Mouse (Mus musculus) cerebellum, adult 9-10 months (tissue): ENCODE measurements around the gene Gm49661.

Source experiments
- DNase-seq: peaks from one replicate; pipeline ENCODE4 v3.0.0; 2022

Gm49661 gene

DNA sequence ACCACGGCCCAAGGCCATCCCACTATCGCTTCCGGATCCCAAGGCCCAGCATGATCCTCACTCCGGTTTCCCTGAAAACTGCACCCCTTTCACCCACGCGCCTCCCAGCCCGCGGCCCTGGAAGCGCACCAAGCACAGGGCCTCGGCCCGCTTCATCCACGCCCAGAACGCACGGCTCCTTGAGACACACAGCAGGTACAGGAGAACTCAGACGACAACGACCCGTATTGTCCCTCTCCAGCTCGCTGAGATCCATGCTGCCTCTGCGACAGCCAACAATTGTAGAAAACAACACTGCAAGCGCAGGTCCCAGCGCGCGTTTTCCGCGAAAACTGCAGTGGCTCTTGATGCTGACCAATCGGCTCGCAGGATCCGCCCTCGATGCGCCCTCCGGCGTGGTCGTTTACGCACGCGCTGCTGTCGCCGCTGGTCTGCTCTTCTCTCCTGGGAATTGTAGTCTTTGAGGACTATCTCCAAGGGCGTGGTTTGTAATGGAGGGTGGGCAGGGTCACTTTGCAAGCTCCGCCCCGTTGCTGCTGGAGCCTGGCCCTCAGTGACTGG lies 3.4 kb downstream of the Gm49661 start:
- peak; percentile 96 for DNase-seq

DNA sequence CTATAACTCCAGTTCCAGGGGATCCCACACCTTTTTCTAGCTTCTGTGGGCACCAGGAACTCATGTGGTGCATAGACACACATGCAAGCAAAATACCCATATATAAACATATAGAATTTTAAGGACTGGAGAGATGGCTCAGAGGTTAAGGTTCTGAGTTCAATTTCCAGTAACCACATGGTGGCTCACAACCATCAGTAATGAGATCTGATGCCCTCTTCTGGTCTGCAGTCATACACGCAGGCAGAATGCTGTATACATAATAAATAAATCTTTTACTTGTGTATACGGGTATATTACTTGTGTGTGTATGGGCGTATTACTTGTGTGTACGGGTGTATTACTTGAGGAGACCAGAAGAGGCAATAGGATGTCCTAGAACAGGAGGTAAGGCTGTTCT lies 5.3 kb downstream of the Gm49661 start:
- no peak for DNase-seq

DNA sequence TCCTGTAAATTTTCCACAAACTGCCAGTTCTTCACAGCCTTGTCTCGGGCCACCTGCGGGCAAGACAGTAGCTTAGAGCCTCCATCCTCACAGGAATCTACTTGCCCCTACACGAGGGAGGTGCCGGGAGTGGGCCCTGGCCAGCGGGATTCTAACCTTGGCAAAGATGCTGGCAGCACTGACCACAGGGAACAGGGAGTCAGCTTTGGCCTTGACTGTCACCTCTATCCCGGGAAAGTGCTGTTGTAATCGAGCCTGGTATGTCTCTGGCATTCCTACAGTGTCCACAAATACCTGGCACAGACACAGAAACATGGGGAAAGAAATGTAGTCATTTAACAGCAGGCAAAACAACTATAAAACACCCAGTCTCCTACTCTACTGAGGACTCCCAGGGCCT lies 9.4 kb downstream of the Gm49661 start:
- DNase-seq, result no peak

DNA sequence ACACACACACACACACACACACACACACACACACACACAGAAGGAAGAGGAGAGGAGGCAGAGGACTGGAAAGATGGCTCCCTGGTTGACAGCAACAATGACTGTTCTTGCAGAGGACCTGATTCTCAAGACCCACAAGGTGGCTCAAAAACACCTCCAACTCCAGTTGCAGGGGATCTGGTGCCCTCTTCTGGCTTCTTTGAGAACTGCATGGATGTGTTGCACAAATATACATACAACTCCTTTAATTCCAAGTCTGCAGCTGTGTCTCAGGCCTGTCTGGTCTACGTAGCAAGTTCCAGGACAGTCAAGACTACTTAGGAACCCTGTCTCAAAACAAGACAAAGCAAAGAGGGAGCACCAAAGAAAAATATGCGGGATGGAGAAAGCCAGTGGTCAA lies 12.5 kb downstream of the Gm49661 start:
- peak; percentile 90 for DNase-seq

DNA sequence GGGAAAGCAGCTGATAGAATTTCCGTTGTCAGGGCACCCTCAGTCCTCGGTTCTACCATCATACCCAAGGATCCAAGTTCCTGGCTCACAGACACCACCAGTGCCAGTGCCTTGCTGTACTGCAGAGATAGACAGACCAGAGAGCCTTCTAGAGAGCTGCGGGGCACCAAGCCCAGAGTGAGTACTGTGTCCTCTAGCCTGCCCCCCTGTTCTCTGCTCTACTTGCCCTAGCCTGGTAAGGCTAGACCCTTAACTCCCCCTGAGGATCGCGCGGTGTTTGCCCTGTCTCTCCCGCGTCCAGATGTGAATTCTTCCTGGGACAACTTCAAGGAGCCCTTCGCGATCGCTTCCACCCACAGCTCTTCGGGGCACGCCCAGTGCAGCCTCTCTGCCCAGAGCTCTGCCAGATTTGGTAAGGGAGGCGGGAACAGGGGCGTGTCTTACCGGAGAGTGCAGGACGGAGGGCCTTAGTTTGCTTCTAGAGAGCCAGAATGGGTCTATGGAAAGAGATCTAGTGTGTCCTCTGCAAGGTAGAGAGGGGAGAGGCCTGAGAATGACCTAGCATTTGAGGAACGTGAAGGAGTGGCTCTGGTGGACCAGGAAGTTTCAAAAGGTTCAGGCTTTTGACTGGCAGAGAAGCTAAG lies 16.5 kb downstream of the Gm49661 start:
- DNase-seq, result no peak

DNA sequence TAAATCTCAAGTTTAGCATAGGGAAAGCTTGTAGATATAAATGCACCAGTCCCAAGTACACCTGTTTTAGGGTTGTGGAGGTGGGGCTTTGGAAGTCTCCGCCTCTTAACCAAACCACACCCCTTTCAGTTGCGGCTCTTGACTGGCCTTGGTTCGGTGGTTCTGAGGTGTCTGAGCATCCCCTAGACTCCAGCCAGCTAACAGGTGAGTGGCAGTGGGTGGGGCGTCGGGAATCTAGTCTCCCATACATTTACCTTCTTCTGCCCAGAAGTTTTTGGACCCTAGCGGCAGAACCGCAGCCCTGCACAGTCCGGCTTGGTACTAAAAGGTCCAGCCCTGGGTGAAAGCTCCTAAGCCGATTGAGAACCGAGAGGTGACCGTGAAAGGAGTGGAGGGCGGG lies 19.5 kb downstream of the Gm49661 start:
- DNase-seq, result no peak

DNA sequence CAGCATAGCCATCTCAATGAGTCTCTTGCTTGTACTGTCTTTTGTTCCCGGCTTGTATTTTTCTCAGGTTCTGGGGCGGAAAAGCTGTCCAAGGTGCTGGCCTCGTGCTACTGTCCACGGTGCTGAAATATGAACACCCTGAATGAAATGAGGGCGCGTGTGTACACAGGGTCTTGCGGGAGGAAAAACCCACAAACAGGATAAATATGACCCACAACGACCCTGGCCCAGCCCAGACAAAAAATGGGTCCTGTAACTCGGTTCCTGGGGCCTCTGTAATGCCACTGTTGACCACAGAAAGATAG lies 22.0 kb downstream of the Gm49661 start:
- DNase-seq, result no peak

DNA sequence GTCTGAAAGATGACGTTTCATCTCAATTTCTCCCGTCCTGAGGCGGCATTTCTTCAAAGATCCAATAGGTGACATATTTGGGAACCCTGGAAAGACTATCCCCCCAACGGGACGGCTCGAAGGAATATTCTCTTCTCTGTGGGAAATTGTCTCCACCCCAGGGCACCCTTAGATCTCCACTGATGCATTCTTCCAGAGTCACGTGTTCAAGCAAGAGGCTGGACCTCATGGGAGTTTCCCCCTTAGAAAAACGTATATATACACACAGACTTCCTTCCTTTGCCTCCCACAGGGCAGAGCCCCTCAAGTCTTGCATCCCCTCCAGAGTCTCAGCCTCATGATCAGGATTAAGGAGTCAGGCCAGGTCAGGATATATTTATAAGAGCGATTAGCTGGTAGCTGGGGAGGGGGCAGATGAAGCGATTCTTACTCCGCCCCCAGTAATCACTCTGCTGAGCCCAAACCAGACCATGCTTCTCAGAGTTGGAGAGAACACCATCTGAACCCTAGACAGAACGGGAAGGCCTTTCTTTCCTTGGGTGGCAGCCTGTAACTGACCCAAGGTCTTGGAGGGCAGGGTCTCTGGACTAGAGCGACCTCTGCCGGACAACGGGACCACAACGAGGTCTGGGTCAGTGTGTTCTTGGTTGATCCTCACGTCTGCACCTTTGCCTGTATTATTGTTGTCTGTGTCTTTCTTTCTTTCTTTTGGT lies 22.5 kb downstream of the Gm49661 start, which contains the start of gene Rtbdn:
Gene Rtbdn, plus strand, starts transcription at position 464 of the 713 bp plus-strand sequence.
- DNase-seq, result peak; percentile 82

DNA sequence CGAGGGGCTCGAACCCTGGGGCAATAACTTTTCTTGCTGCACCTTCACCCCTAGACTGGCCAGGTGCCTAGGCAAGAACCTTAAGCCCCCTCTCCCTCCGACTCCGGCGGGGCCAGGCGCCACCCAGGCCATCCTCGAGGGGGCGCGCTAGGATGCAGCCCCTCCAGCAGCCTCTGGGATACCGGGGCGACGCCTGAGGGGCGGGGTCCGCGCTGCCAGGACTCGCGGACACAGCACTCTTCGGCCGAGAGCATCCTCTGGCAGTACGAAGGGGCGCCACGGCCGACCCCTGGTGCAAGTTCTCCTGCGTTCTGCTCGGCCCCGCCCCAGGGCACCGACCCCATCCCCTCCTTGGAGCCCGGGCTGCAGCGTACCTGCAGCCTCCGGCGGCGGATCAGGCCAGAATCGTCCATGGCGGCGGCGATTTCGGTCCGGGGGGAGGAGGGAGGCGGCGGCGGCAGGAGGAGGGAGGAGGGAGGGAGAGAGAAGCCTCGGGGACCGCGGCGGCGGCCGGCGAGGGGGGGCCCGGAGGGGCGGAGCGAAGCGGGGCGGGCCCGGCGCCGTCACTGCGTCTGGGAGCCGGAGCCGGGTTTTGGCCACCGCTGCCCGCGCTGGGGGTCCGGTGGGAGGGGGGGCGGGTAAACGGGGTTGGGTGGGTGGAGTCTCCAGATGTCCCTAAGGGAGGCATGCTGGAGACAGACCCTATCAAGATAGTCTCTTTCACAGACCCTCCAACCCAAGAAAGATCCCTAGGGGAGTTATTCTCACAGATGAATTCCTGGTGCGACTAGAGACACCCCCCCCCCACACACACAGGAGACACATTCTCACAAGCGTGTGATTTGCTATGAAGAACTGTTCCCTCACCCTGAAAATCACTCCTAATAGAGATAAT lies 23.4 kb downstream of the Gm49661 start:
- peak; percentile 78 for DNase-seq

DNA sequence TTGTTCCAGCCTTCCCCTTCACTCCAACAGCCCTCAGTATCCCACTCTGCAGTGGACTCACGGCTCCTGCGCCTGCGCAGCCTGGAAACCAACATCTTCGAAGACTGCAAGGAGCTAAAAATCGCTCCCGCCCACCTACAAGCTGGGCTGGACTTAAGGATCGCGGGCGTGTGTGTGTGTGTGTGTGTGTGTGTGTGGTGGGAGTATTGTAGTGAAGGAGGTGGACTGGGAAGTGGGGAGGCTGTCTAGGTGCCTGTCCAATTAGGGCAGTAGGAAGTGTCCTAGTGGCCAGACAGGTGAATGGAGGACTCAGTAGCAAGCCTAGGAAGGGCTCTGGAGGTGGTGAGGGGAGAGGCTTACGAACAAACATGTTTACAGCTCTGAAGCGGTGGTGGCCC lies 24.0 kb downstream of the Gm49661 start:
- peak; percentile 73 for DNase-seq

DNA sequence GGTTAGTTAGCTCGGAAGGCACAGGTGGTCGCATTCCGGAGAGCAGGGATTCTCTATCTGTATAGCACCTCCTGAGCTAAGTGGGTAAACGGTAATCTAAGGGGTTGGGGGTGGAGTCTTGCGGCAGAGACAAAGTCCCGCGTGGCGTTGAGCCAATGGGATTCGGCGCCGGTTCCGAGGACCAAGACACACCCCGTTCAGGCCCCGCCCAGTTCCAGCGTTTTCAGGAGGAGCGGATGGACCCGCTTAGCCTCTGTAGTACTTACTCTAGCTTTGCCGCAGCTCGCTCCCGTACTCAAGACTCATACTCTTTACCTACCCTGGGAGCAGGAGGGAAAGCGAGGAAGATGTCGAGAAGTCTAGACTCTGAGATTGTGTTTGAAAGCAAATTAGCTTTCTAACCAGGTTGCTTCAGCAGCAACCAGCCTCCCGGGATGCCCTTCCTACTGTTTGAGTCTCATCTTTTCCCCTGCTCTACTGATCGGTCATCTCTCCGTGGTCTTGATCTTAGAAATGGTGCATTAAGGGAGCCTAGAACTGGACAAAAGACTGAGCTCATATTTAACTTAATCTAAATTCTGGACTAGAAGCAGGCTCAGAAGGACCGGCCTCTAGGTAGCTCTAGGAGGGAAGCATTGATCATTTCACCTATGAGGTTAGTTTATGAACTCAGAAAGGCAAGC lies 24.6 kb downstream of the Gm49661 start:
- peak; percentile 81 for DNase-seq

DNA sequence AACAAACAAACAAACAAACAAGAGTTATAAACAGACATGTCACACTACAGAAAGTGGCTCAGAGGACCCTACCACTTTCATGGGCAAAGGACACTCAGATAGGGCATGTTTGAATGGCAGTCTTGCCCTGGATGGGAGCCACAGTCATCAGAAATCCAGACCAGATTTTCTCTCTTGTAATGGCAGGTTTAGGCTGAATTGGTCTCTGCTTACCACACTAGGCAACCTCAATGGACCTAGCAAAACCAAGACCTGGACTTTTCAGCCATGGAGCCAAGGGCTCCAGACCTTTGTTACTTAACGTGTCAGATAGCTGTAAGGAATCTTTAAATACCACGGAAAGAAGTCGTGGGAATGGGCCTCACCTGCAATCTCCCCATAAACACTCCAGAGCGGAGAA lies 25.5 kb downstream of the Gm49661 start:
- DNase-seq, result no peak

DNA sequence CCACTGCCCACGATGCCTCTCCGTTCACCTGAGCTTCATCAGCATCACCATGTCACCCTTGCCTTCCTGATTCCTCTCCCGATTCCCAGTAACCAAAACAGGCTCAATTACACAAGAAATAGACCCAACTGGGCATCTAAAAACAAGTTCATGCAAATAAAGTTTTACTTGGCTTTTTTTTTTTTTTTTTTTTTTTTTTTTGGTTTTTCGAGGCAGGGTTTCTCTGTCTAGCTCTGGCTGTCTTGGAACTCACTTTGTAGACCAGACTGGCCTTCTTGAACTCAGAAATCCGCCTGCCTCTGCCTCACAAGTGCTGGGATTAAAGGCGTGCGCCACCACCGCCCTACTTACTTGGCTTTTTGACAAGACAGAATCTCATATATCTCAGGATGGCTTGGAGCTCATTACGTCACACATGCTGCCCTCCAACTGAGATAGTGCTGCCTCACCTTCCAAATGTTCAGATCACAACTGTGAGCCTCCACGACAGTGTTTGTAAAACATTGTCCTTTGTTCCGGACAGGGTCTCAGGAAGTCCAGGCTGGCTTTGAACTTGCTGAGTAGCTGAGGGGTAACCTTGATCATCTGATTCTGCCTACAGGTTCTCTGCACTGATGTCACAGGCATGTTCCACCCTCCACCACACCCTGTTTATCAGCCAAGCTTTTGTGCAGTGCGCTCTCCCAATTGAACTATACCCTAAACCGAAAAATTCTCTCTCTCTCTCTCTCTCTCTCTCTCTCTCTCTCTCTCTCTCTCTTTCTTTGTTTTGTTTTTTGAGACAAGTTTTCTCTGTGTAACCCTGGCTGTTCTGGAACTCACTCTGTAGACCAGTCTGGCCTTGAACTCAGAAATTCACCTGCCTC lies 31.4 kb downstream of the Gm49661 start:
- DNase-seq, result peak; percentile 66

DNA sequence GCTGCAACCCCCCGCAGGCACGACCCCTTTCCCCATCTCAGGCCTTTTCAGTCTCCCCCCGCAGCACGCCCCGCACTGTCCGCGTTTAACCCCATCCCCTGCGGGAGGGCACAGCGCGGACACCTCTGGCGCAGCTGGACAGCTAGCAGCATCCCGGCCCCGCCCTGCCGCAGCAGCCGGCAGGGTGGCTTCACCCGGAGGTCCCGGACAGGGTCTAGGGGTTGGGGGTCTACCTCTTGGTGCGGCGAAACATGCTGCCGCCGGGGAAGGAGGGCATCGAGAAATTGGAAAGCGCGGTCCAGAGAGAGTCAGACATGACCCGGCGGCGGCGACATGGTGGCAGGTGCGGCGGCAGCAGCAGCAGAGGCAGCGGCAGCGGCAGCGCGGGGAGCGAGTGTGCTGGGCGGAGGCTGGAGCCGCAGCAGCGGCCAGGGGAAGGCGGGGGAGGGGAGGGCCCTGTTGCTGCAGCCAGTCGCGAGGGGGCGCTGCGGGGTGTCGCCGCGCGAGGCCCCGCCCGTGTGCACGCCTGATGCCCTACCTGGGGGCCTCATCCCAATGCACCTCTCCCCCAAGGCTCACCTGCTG lies 32.2 kb downstream of the Gm49661 start, which contains the start of gene Mast1:
Gene Mast1, minus strand, starts transcription at position 398 of the 585 bp plus-strand sequence.
- peak; percentile 82 for DNase-seq

DNA sequence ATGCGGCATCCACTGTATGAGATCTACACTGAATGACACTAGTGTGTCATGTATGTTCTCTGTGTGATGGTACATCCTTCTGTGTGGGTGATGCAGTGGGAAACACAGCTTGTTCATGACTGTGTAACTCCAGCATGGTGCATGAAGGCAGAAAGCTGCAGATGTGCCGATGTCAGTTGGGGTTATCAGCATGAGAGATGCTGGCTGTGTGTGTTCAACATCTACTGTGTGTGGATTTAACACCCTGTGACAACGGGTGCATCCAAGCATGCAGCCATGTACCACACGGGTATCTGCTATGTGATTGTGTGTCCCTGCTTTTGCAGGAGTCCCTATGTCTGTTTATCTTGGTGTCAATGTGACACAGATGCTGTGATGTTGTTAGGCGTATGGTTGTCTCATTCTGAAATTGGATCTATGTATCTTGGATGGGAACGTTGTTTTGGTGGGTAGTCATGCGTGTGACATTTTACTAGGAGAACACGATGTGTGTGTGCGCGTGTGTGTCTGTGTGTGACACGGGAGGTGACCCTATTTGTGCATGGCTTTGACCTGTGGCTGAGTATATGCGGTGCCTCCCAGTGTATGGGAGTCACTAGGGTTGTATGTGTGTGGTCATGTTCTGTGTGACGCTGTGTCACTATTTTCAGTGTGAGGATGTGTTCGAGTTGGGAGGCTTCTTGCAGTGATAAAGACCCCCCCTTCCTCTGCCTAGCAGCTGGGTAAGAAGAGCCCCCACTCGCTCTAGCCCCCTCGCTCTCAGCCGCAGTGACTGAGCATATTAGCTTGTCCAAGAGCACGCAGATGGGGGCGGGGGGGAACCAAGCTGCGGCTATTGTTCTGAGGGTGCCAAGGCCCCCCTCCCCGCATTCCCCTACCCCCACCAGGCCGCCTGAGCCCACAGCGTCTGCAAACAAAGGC lies 32.9 kb downstream of the Gm49661 start:
- DNase-seq, result peak; percentile 68

DNA sequence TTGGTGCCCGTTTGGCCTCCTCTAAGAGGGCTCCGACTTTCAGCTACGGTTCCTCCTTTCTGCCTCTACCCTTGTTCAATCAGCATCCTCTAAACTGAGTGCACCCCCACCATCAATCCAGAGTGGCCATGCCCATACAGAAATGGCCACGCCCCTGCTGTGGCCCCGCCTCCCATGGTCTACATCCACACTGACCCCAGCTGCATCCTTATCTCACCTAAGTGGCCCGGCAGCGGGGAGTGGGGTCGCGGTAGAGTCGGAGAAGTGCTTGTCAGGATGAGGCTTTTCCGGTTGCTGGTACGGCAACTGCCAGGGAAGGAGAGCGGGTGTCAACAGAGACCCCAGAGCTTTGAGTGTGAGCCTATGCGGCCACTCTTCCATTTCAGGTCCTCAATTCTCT lies 33.7 kb downstream of the Gm49661 start:
- peak; percentile 78 for DNase-seq

DNA sequence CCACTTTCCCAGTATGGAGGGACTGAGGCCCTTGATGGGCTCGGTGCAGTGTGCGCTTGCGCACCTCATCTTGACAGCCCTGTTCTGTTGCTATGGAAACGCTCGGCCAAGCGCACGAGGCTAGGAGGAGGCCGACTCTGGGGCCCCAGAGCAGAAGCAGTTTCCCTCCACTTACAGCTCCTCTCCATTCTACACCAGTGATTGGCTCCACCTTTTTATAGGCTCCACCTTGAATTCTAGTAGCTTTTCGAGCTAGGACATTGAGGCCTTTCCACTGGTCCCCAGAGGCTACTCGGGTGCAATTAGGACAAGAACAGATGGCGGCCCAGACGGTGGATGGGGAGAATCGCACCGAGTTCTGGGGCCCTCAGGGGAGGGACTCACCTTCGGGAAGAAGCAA lies 34.4 kb downstream of the Gm49661 start:
- peak; percentile 88 for DNase-seq

DNA sequence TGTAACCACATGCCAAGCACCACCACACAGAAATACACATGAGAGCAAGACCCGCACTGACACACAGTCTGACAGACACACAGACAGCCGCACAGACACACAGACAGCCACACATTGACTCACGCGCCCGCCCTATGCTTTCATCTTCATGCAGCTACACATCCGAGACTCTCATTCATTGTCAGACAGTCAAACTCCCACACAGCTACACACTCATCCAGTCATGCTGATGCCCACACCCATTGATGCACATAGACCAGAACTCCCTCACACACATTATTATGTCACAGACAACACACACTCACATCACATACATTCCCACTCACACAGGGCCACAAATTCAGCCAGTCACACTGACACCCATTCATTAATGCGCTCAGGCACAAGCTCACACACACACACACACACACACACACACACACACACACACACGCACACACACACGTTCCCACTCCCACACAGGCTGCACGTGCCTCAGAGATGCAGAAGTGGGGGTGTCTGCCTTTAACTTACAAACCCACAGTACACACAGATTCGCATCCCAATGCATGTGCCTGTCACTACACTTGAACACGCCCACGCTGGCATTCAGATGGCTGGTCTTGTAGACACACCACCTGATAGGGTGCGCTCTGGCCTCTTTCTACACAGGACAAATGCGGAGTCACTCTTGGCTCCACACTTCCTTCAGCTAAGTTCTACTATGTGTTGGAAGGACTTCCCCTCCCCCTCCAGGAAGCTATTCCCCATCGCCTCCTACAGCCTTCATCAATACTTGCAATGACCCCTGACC lies 35.3 kb downstream of the Gm49661 start:
- peak; percentile 65 for DNase-seq

DNA sequence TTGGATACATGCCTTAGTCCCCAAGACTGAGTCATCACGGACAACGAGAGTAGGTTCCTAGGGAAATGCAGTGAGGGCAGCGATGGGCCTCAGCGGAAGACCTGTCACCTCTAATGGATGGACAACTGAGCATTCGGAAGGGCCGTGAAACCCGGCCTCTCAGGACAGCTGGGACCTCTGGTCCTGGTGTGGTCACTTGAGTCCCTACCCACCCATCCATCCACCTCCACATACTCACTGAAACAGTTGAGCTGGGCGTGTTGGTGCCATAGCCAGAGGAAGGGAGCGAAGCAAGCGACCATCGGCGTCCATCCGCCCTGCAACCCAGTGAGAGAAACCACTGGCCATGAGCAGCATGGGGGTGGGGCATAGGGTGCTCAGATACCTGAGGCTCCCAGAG lies 38.7 kb downstream of the Gm49661 start:
- no peak for DNase-seq
